Mouse (Mus musculus) brain, embryonic 14.5 days (tissue): ENCODE data around the gene Gm4952.
"Not testable (repeated sequence)": the region's sequence is repeated elsewhere in the genome, so short reads cannot be mapped to it uniquely, and the experiment has no call there.

Source experiments
- CTCF ChIP-seq: fragments of 200-500 bp; IDR thresholded peaks from 2 replicates; pipeline ENCODE4 v1.5.1; 2012; ENCODE audit warnings: inconsistent platforms, mild to moderate bottlenecking, moderate library complexity, borderline replicate concordance; ENCODE audit not compliant: insufficient read depth, insufficient read length; ENCODE audit errors: extremely low read depth
- POLR2A ChIP-seq: fragments of 200-500 bp; IDR thresholded peaks from 2 replicates; pipeline ENCODE4 v1.6.1; 2012; ENCODE audit warnings: mild to moderate bottlenecking, inconsistent platforms, borderline replicate concordance; ENCODE audit not compliant: poor library complexity, insufficient read depth, insufficient read length, severe bottlenecking; ENCODE audit errors: extremely low read depth

- not testable (repeated sequence) for TF ChIP-seq CTCF, POLR2A
Measured at GRCm38 (mm10) chr19:12668601-12669000, 68.8 kb downstream of the Gm4952 start.
